Mouse (Mus musculus) lung, embryonic 15.5 days (tissue): ENCODE results near the gene Pdpr. TPM values are rescaled to one million over a fixed set of nuclear protein-coding genes. Genes with fewer than 3 reads are reported as not detected.
A peak's percentile ranks its signal among the peaks of the same experiment; 100 is the strongest.
"Not testable (repeated sequence)": the region's sequence is repeated elsewhere in the genome, so short reads cannot be mapped to it uniquely, and the experiment has no call there.

Experiments
- ATAC-seq: fragments of 200-750 bp; cut with Nextera tagmentation; 2 replicates; pipeline ENCODE4 v1.8.0; 2017; ENCODE audit warnings: moderate number of reproducible peaks, borderline replicate concordance; ENCODE audit not compliant: low FRiP score, low TSS enrichment; ENCODE audit errors: extremely low read depth
- H3K27ac ChIP-seq: fragments of 300-500 bp; sonication (generic); 2 replicates; pipeline ENCODE4 v1.5.1; 2015; ENCODE audit warnings: moderate library complexity, mild to moderate bottlenecking, inconsistent platforms
- H3K27me3 ChIP-seq: fragments of 300-500 bp; sonication (generic); 2 replicates; pipeline ENCODE4 v1.6.1; 2015; ENCODE audit warnings: inconsistent platforms
- H3K36me3 ChIP-seq: fragments of 300-500 bp; sonication (generic); 2 replicates; pipeline ENCODE4 v1.6.1; 2015; ENCODE audit warnings: inconsistent platforms
- H3K4me1 ChIP-seq: fragments of 300-500 bp; sonication (generic); 2 replicates; pipeline ENCODE4 v1.6.1; 2015; ENCODE audit warnings: inconsistent platforms
- H3K4me2 ChIP-seq: fragments of 300-500 bp; sonication (generic); 2 replicates; pipeline ENCODE4 v1.6.1; 2015; ENCODE audit warnings: inconsistent platforms, mild to moderate bottlenecking, moderate library complexity
- H3K4me3 ChIP-seq: fragments of 300-500 bp; sonication (generic); 2 replicates; pipeline ENCODE4 v1.5.1; 2015; ENCODE audit warnings: mild to moderate bottlenecking, inconsistent platforms
- H3K9ac ChIP-seq: fragments of 300-500 bp; sonication (generic); 2 replicates; pipeline ENCODE4 v1.6.1; 2015; ENCODE audit warnings: inconsistent platforms
- H3K9me3 ChIP-seq: fragments of 300-500 bp; sonication (generic); 2 replicates; pipeline ENCODE4 v1.6.1; 2016; ENCODE audit warnings: inconsistent platforms
- WGBS: fragments of 180-500 bp; shearing (Covaris S2); methylation state at CpG from one replicate; pipeline ENCODE4 v1.1.7; 2015; 5-methylcytosine and 5-hydroxymethylcytosine counted together
- polyA plus RNA-seq: library from polyadenylated mRNA; unstranded; fragments of >200 nt; fragmentation: Nextera tagmentation; extraction: Ambion mirVana; gene quantifications from 2 replicates; pipeline ENCODE4 v1.2.1, GENCODE M21; 2015

Pdpr gene
- polyA plus RNA-seq, 1 experiment from 2014 or later: 10.7 TPM

GRCm38 (mm10) chr8:111092326-111092725 lies 2.1 kb upstream of the Pdpr start, which contains the start of gene Clec18a:
Gene Clec18a (minus strand): TSS chr8:111092426.
- 90% methylated on average over 6 of the region's 6 CpGs for whole genome bisulfite sequencing
- H3K4me1 ChIP-seq: peaks cover 19% of the 10 kb centered on the region
- H3K36me3 ChIP-seq, H3K27me3 ChIP-seq, H3K27ac ChIP-seq, H3K9me3 ChIP-seq, ATAC-seq, H3K4me3 ChIP-seq, H3K4me2 ChIP-seq, H3K9ac ChIP-seq: not testable (repeated sequence)

GRCm38 (mm10) chr8:111094719-111095302 lies 381 bp downstream of the Pdpr start:
- H3K9me3 ChIP-seq, H3K36me3 ChIP-seq, H3K27me3 ChIP-seq, ATAC-seq: not testable (repeated sequence)
- Histone ChIP-seq H3K27ac (peak overlapping the region; percentile 15; the same call in 1 of the 2 replicates), H3K4me1 (peaks cover 19% of the 10 kb centered on the region), H3K4me3 (peak overlapping the region; percentile 65), H3K4me2 (peak overlapping the region; percentile 92), H3K9ac (peak overlapping the region; percentile 58)
- whole genome bisulfite sequencing: under 1% methylated on average over 64 of the region's 69 CpGs

GRCm38 (mm10) chr8:111114891-111115290 lies 20.5 kb downstream of the Pdpr start:
- 91% methylated on average over 5 of the region's 5 CpGs for WGBS
- Histone ChIP-seq H3K4me1 (no peaks in the 10 kb centered on the region), H3K27ac (no peak overlapping the region), H3K9ac (no peak overlapping the region), H3K9me3 (no peaks in the 10 kb centered on the region), H3K4me2 (no peak overlapping the region), H3K36me3 (peaks cover 41% of the 10 kb centered on the region), H3K4me3 (no peak overlapping the region), H3K27me3 (no peaks in the 10 kb centered on the region)
- no peak for ATAC-seq

GRCm38 (mm10) chr8:111119481-111119880 lies 25.1 kb downstream of the Pdpr start:
- no peaks in the 10 kb centered on the region for H3K27me3 ChIP-seq
- H3K9ac ChIP-seq: no peak overlapping the region
- H3K9me3 ChIP-seq: no peaks in the 10 kb centered on the region
- no peaks in the 10 kb centered on the region for H3K4me1 ChIP-seq
- H3K27ac ChIP-seq: no peak overlapping the region
- WGBS: 95% methylated on average over 3 of the region's 3 CpGs
- no peak overlapping the region for H3K4me3 ChIP-seq
- H3K36me3 ChIP-seq: peaks cover 56% of the 10 kb centered on the region
- no peak overlapping the region for H3K4me2 ChIP-seq
- no peak for ATAC-seq

- ATAC-seq: no peak
- no peak overlapping the region for H3K4me2 ChIP-seq
- H3K4me1 ChIP-seq: no peaks in the 10 kb centered on the region
- no peak overlapping the region for H3K27ac ChIP-seq
- H3K9me3 ChIP-seq: no peaks in the 10 kb centered on the region
- H3K27me3 ChIP-seq: no peaks in the 10 kb centered on the region
- no peak overlapping the region for H3K9ac ChIP-seq
- 81% methylated on average over 2 of the region's 2 CpGs for WGBS
- H3K4me3 ChIP-seq: no peak overlapping the region
- peaks cover 58% of the 10 kb centered on the region for H3K36me3 ChIP-seq
These were observed 36.3 kb downstream of the Pdpr start for GRCm38 (mm10) chr8:111130756-111131155.

- Histone ChIP-seq H3K36me3 (peaks cover 7% of the 10 kb centered on the region; the same call in 1 of the 2 replicates), H3K4me1 (peaks cover 12% of the 10 kb centered on the region; the same call in 1 of the 2 replicates), H3K4me2 (no peak overlapping the region), H3K4me3 (no peak overlapping the region), H3K9ac (no peak overlapping the region), H3K27ac (no peak overlapping the region), H3K27me3 (no peaks in the 10 kb centered on the region), H3K9me3 (no peaks in the 10 kb centered on the region)
- no peak for ATAC-seq
These were observed 48.1 kb downstream of the Pdpr start for GRCm38 (mm10) chr8:111142521-111142920.

- H3K27ac ChIP-seq: 0 out of 2 replicates have a peak overlapping the region, but pooled peaks have one; percentile 15
These were observed 50.5 kb downstream of the Pdpr start for GRCm38 (mm10) chr8:111144901-111145459.

GRCm38 (mm10) chr8:111145460-111146012 lies 51.1 kb downstream of the Pdpr start:
- Histone ChIP-seq H3K4me2 (peak overlapping the region; percentile 91), H3K4me3 (peak overlapping the region; percentile 76), H3K27ac (peak overlapping the region; percentile 49; the same call in 1 of the 2 replicates), H3K4me1 (peaks cover 12% of the 10 kb centered on the region; the same call in 1 of the 2 replicates), H3K9ac (peak overlapping the region; percentile 77)
- H3K36me3 ChIP-seq, H3K9me3 ChIP-seq, H3K27me3 ChIP-seq: not testable (repeated sequence)
- peak; percentile 97 for ATAC-seq
- WGBS: 1% methylated on average over 74 of the region's 74 CpGs

More at GRCm38 (mm10) chr8:111144901-111145459, 50.5 kb downstream of the Pdpr start:
- not testable (repeated sequence) for H3K36me3 ChIP-seq, H3K9me3 ChIP-seq, H3K27me3 ChIP-seq, ATAC-seq
- Histone ChIP-seq H3K4me1 (peaks cover 12% of the 10 kb centered on the region; the same call in 1 of the 2 replicates), H3K4me2 (peak overlapping the region; percentile 80), H3K9ac (peak overlapping the region; percentile 65), H3K4me3 (peak overlapping the region; percentile 76)
- whole genome bisulfite sequencing: 0% methylated on average over 40 of the region's 63 CpGs

GRCm38 (mm10) chr8:111155721-111156436 lies 61.4 kb downstream of the Pdpr start:
- peaks cover 67% of the 10 kb centered on the region for H3K36me3 ChIP-seq
- 87% methylated on average over 8 of the region's 8 CpGs for WGBS
- ATAC-seq: no peak

GRCm38 (mm10) chr8:111157617-111158016 lies 63.2 kb downstream of the Pdpr start:
- no peak for ATAC-seq
- Histone ChIP-seq H3K36me3 (peaks cover 82% of the 10 kb centered on the region), H3K4me1 (no peaks in the 10 kb centered on the region), H3K4me3 (no peak overlapping the region), H3K27ac (no peak overlapping the region), H3K9ac (no peak overlapping the region), H3K4me2 (no peak overlapping the region), H3K27me3 (no peaks in the 10 kb centered on the region), H3K9me3 (no peaks in the 10 kb centered on the region)
- 47% methylated on average over 14 of the region's 14 CpGs for WGBS

More at GRCm38 (mm10) chr8:111155721-111156436, 61.4 kb downstream of the Pdpr start:
- no peak overlapping the region for H3K9ac ChIP-seq
- H3K4me1 ChIP-seq: no peaks in the 10 kb centered on the region
- no peaks in the 10 kb centered on the region for H3K9me3 ChIP-seq
- H3K27ac ChIP-seq: no peak overlapping the region
- H3K4me2 ChIP-seq: no peak overlapping the region
- no peak overlapping the region for H3K4me3 ChIP-seq
- no peaks in the 10 kb centered on the region for H3K27me3 ChIP-seq

GRCm38 (mm10) chr8:111171661-111172060 lies 77.2 kb downstream of the Pdpr start:
- no peak for ATAC-seq
- peaks cover 80% of the 10 kb centered on the region for H3K36me3 ChIP-seq
- no peak overlapping the region for H3K27ac ChIP-seq
- H3K9me3 ChIP-seq: no peaks in the 10 kb centered on the region
- 85% methylated on average over 5 of the region's 5 CpGs for WGBS
- H3K27me3 ChIP-seq: no peaks in the 10 kb centered on the region
- no peak overlapping the region for H3K4me2 ChIP-seq
- no peak overlapping the region for H3K9ac ChIP-seq
- no peak overlapping the region for H3K4me3 ChIP-seq
- H3K4me1 ChIP-seq: no peaks in the 10 kb centered on the region
